Mouse (Mus musculus) testis, adult 2 months (tissue): ENCODE measurements at regions not wholly inside any gene's neighbourhood (a gene's known extent, or its start where the extent isn't known, plus 50 kb on each side); places are given as distances from the start of the nearest gene placed in this dataset.

Source experiments
- CTCF ChIP-seq: fragments of 200-500 bp; IDR thresholded peaks from 2 replicates; pipeline ENCODE4 v1.5.1; 2012; ENCODE audit warnings: low read depth, mild to moderate bottlenecking, inconsistent platforms, low read length, moderate library complexity; ENCODE audit not compliant: control insufficient read depth, insufficient read depth, insufficient replicate concordance
- POLR2A ChIP-seq: fragments of 200-500 bp; IDR thresholded peaks from 2 replicates; pipeline ENCODE4 v1.6.1; 2012; ENCODE audit warnings: low read depth, mild to moderate bottlenecking, inconsistent platforms, low read length, moderate library complexity; ENCODE audit not compliant: control insufficient read depth

DNA sequence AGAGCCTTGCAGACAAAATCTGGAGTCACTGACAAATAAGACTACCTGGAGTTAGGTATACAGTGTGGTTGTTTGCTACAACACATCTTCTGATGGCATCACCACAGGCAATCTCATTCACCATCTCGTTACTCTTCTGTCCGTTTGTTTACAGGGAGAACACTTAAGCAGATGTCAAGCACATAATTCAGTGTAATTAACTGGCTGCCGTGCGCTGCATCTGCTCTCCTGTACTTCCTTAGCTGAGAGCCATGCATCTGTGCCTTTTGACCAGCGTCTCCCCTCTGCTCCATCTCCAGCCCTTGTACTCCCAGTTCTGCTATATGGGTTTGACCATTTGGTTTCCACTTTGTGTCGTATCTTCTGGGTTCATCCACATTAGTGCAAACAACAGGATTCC lies 218.3 kb upstream of the Foxq1 start:
- TF ChIP-seq CTCF (no peak), POLR2A (no peak)
